Mouse (Mus musculus): ENCODE measurements around the gene Bcl2l11.

GRCm38 (mm10) chr2:128122891-128123771, 2.7 kb upstream of the Bcl2l11 start:
- TF ChIP-seq TAL1 (IDR thresholded peaks at IDR 0.05; ENCODE audit: low read length) (no peak), GATA1 (IDR thresholded peaks at IDR 0.05; ENCODE audit: low read length) (no peak)
